Mouse (Mus musculus) limb, embryonic 14.5 days (tissue): ENCODE data around the gene Irak2. TPM values are rescaled to one million over a fixed set of nuclear protein-coding genes. Genes with fewer than 3 reads are reported as not detected.

Experiments
- ATAC-seq: fragments of 200-750 bp; cut with Nextera tagmentation; 2 replicates; pipeline ENCODE4 v1.8.0; 2017; ENCODE audit warnings: low read depth, moderate number of reproducible peaks, moderate TSS enrichment; ENCODE audit not compliant: low FRiP score
- DNase-seq: peaks from one replicate; pipeline ENCODE4 v3.0.0-alpha.2; 2015; ENCODE audit warnings: low spot score
- H3K27ac ChIP-seq: fragments of 300-500 bp; sonication (generic); replicated peaks from 2 replicates; pipeline ENCODE4 v1.5.1; 2014; ENCODE audit warnings: low read depth, mild to moderate bottlenecking, low read length, moderate library complexity, mixed read lengths
- H3K27me3 ChIP-seq: fragments of 300-500 bp; sonication (generic); 2 replicates; pipeline ENCODE4 v1.6.1; 2014; ENCODE audit warnings: low read length, mixed read lengths; ENCODE audit not compliant: control insufficient read depth, insufficient read depth
- H3K36me3 ChIP-seq: fragments of 300-500 bp; sonication (generic); 2 replicates; pipeline ENCODE4 v1.6.1; 2014; ENCODE audit warnings: mild to moderate bottlenecking, low read length, moderate library complexity, mixed read lengths; ENCODE audit not compliant: control insufficient read depth, insufficient read depth
- H3K4me1 ChIP-seq: fragments of 300-500 bp; sonication (generic); 2 replicates; pipeline ENCODE4 v1.6.1; 2014; ENCODE audit warnings: antibody characterized with exemption, low read length, mixed read lengths; ENCODE audit not compliant: control insufficient read depth, insufficient read depth
- H3K4me2 ChIP-seq: fragments of 300-500 bp; sonication (generic); replicated peaks from 2 replicates; pipeline ENCODE4 v1.6.1; 2014; ENCODE audit warnings: low read depth, mild to moderate bottlenecking, low read length, moderate library complexity; ENCODE audit not compliant: severe bottlenecking
- H3K4me3 ChIP-seq: fragments of 300-500 bp; sonication (generic); replicated peaks from 2 replicates; pipeline ENCODE4 v1.5.1; 2014; ENCODE audit warnings: low read length
- H3K9ac ChIP-seq: fragments of 300-500 bp; sonication (generic); 2 replicates; pipeline ENCODE4 v1.6.1; 2014; ENCODE audit warnings: mild to moderate bottlenecking, low read depth, low read length, moderate library complexity; ENCODE audit not compliant: severe bottlenecking
- H3K9me3 ChIP-seq: fragments of 300-500 bp; sonication (generic); 2 replicates; pipeline ENCODE4 v1.6.1; 2016; ENCODE audit warnings: low read length; ENCODE audit not compliant: control insufficient read depth
- POLR2A ChIP-seq: fragments of 200-500 bp; IDR thresholded peaks from 2 replicates; pipeline ENCODE4 v1.8.0; 2012; ENCODE audit warnings: inconsistent platforms, mild to moderate bottlenecking, moderate library complexity, borderline replicate concordance; ENCODE audit not compliant: insufficient read depth, insufficient read length; ENCODE audit errors: extremely low read depth
- WGBS: fragments of 180-500 bp; shearing (Covaris S2); extraction: QIAGEN DNeasy Blood & Tissue Kit; methylation state at CpG from one replicate; pipeline ENCODE4 v1.1.7; 2014; 5-methylcytosine and 5-hydroxymethylcytosine counted together
- polyA plus RNA-seq, 2 experiments: library from polyadenylated mRNA; depleted of rRNA in 1 of 2; stranded (reverse) in 1 of 2; unstranded in 1 of 2; fragments of >200 nt; fragmentation: Nextera tagmentation in 1 of 2; extraction: Ambion mirVana in 1 of 2; gene quantifications; 2 replicates each; pipeline versions ENCODE4 v1.2.1 to v1.2.3; 2012 to 2014

The Irak2 gene
- polyA plus RNA-seq, 2 experiments, result 3.3 to 9.0 TPM

GRCm38 (mm10) chr6:113650197-113650640 lies 12.0 kb downstream of the Irak2 start:
- Histone ChIP-seq H3K4me1 (no peaks in the 10 kb centered on the region), H3K9ac (no peak overlapping the region), H3K4me2 (no peak overlapping the region), H3K9me3 (no peaks in the 10 kb centered on the region), H3K4me3 (no peak overlapping the region), H3K27me3 (no peaks in the 10 kb centered on the region), H3K27ac (no peak overlapping the region), H3K36me3 (no peaks in the 10 kb centered on the region)
- no peak for TF ChIP-seq POLR2A
- ATAC-seq (no peak), DNase-seq (no peak)
- 56% methylated on average over 4 of the region's 4 CpGs for WGBS

DNA sequence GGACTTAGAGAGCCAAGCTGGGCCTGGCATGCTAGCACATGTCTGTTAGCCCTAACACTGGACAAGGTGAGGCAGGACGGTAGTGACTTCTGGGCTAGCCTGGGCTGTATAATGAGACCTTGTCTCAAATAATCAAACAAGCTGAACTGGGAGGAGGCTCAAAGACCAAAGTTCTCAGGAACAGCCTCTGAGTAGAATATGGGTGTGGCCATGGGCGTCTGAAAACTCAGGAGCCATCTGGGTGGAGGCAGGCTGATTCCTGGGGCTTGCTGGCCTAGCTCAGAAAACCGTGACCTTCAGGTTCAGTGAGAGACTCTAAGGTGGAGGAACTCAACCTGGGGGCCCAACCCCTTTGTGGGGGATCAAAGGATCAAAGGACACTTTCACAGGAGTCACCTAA lies 13.4 kb downstream of the Irak2 start:
- ATAC-seq, result no peak
- no peak for TF ChIP-seq POLR2A
- Histone ChIP-seq H3K36me3 (no peaks in the 10 kb centered on the region), H3K4me1 (no peaks in the 10 kb centered on the region), H3K27ac (no peak overlapping the region), H3K27me3 (no peaks in the 10 kb centered on the region), H3K4me3 (no peak overlapping the region), H3K9me3 (no peaks in the 10 kb centered on the region), H3K4me2 (no peak overlapping the region), H3K9ac (no peak overlapping the region)
- 65% methylated on average over 3 of the region's 3 CpGs for WGBS
- no peak for DNase-seq

- DNase-seq (no peak), ATAC-seq (no peak)
- H3K9me3 ChIP-seq, result no peaks in the 10 kb centered on the region
- TF ChIP-seq POLR2A, result no peak
- H3K27ac ChIP-seq, result no peak overlapping the region
- no peaks in the 10 kb centered on the region for H3K27me3 ChIP-seq
- WGBS, result 89% methylated on average over 7 of the region's 7 CpGs
- H3K4me3 ChIP-seq, result no peak overlapping the region
- H3K9ac ChIP-seq, result no peak overlapping the region
- no peaks in the 10 kb centered on the region for H3K36me3 ChIP-seq
- H3K4me2 ChIP-seq, result no peak overlapping the region
- H3K4me1 ChIP-seq, result no peaks in the 10 kb centered on the region
Measured at GRCm38 (mm10) chr6:113653551-113653950, 15.3 kb downstream of the Irak2 start.

DNA sequence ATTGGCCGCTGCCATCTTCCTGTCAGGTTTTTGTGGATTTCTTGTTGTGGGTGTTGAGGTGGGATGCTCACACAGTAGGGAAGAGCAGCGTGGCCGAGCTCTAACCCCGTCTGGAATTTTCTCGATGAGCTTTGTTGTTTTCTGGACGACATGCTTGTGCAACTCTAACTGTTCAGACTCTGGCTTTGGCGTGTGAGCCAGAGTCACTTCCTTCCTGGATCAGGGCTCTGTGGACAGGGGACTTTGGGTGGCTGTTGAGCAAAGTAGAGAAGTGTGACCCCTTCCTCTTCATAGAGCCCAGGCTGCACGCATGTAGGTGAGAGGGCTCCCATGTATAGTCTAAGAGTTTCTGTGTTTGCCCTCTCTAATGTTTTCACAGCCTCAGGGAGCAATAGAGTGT lies 15.8 kb downstream of the Irak2 start:
- whole genome bisulfite sequencing, result 80% methylated on average over 8 of the region's 8 CpGs
- no peak overlapping the region for H3K4me3 ChIP-seq
- H3K36me3 ChIP-seq, result no peaks in the 10 kb centered on the region
- H3K9ac ChIP-seq, result no peak overlapping the region
- no peaks in the 10 kb centered on the region for H3K4me1 ChIP-seq
- H3K4me2 ChIP-seq, result no peak overlapping the region
- no peaks in the 10 kb centered on the region for H3K27me3 ChIP-seq
- DNase-seq (no peak), ATAC-seq (no peak)
- TF ChIP-seq POLR2A, result no peak
- H3K27ac ChIP-seq, result no peak overlapping the region
- no peaks in the 10 kb centered on the region for H3K9me3 ChIP-seq

DNA sequence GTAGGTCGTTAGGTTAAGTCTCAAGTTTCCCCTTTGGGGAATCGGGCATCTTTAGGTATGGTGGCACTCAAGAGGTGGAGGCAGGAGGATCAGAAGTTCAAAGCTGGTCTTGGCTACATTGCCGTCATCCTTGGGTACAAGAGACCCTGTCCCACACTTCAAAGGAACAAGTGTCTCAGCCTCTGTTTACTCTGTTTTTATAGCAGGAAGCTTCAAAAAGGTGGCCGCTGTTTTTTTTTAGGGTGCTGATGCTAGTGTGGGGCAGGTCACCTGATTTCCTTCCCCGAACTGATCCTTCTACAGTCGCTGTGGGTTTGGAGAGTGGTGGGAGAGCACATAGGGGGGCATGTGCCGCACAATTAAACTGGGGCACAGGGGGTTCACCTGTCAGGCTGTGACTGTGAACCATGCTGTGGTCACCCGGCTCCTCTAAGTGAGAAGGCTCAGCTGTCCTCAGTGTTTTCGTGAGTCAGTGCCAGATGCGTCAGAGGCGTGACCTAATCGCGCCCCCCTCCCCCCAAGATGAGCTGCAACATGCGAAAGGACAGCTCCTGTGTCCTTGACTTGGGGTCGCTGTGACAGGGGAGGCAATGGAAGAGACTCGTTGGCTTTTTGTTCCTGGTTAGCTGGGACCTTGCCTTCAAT lies 16.6 kb downstream of the Irak2 start:
- no peaks in the 10 kb centered on the region for H3K4me1 ChIP-seq
- WGBS, result 58% methylated on average over 16 of the region's 16 CpGs
- H3K27ac ChIP-seq, result no peak overlapping the region
- no peaks in the 10 kb centered on the region for H3K27me3 ChIP-seq
- H3K4me2 ChIP-seq, result no peak overlapping the region
- TF ChIP-seq POLR2A, result no peak
- DNase-seq, result no peak
- no peak for ATAC-seq
- no peak overlapping the region for H3K4me3 ChIP-seq
- no peaks in the 10 kb centered on the region for H3K36me3 ChIP-seq
- no peak overlapping the region for H3K9ac ChIP-seq
- H3K9me3 ChIP-seq, result no peaks in the 10 kb centered on the region

DNA sequence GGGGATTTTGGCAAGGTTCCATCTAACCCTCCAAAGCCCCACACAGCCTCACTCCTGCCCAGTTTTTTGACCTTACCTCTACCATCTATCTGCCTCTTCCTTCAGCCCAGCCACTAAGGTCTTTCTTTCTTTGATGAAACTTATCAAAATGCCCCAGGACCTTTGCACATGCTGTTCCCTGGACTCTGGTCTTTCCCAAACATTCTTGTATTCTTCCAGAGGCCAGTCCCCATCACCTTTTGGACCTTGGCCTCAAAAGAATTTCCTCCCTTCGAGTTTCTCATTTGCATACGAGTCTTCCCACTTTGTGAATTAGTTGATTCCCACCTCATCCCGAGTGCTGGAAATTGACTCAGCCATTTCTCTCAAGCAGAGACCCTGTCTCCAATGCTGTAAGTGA lies 17.2 kb downstream of the Irak2 start:
- no peak for DNase-seq
- no peak for ATAC-seq
- Histone ChIP-seq H3K4me3 (no peak overlapping the region), H3K9ac (no peak overlapping the region), H3K27me3 (no peaks in the 10 kb centered on the region), H3K4me2 (no peak overlapping the region), H3K9me3 (no peaks in the 10 kb centered on the region), H3K4me1 (no peaks in the 10 kb centered on the region), H3K27ac (no peak overlapping the region), H3K36me3 (no peaks in the 10 kb centered on the region)
- 88% methylated on average over 3 of the region's 3 CpGs for WGBS
- TF ChIP-seq POLR2A, result no peak
